Mouse (Mus musculus): ENCODE measurements around the gene Actr2. TPM values are rescaled to one million over a fixed set of nuclear protein-coding genes. Genes with fewer than 3 reads are reported as not detected.
A peak's percentile ranks its signal among the peaks of the same experiment; 100 is the strongest.
"Not testable (repeated sequence)": the region's sequence is repeated elsewhere in the genome, so short reads cannot be mapped to it uniquely, and the experiment has no call there.

The Actr2 gene
- total RNA-seq, 2 experiments from 2014 or later = 39.7 to 42.7 TPM

DNA sequence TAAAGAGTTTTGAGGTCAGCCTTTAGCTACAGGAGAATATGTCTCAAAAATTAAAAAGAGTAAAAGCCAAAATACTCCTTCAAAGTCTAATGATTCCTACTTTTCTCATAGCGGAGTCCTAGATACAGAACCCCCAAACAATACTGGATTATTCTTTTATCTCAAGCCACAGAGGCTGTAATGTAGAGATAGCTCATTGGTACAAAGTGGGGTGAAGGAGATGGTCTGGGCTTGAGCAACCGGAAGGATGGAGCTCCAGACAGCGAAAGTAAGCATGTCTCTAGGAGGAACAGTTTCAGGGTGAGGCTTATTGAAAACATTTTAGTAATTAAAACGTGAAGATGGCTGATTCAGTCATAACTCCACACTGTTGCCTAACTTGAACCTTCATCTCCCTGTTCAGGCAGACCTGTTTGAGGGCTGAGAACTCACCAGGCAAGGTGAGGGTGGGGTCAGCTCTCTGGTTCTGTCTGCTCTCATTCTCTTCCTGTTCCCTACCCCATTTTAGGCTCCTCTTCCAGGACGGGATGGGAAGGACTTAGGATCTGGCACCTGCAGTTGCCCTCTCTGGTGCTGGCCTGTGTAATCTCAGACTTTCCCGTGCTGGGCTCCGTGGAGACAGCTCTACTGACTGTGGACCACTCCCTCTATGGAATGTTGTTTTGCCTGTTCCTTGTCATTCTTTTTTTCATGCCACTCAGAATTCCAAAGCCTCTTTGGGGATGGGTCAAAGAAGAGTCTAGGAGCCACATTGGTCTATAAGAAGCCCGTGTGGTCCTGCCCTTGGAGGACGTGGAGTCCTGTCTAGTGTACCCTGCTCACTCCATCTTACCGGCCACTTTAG is 14.2 kb upstream of the Actr2 start:
- intact Hi-C loops (cut with DNase I; ENCODE audit: low total_unique reads) = loop anchor here (10.0 kb wide), 1 partner anchor 128 kb away; no protein-coding TSS in a partner anchor

GRCm38 (mm10) chr11:20125423-20125822 is 12.7 kb upstream of the Actr2 start:
- intact Hi-C loops (cut with DNase I; ENCODE audit: low total_unique reads) = loop anchor here (10.0 kb wide), 1 partner anchor 129 kb away; no protein-coding TSS in a partner anchor

More for the DNA sequence above, 14.2 kb upstream of the Actr2 start:
- DNase-seq = no peak

GRCm38 (mm10) chr11:20116701-20117100 is 4.0 kb upstream of the Actr2 start:
- intact Hi-C loops (cut with DNase I; ENCODE audit: low total_unique reads) = no loop called here
- no peak for DNase-seq

More at GRCm38 (mm10) chr11:20125423-20125822, 12.7 kb upstream of the Actr2 start:
- DNase-seq = no peak

GRCm38 (mm10) chr11:20116030-20116551 is 3.4 kb upstream of the Actr2 start:
- intact Hi-C loops (cut with DNase I; ENCODE audit: low total_unique reads) = no loop called here
- DNase-seq = no peak

GRCm38 (mm10) chr11:20112006-20112740 is 540 bp downstream of the Actr2 start:
- DNase-seq = peak; percentile 81
- intact Hi-C loops (cut with DNase I; ENCODE audit: low total_unique reads) = no loop called here

- intact Hi-C loops (cut with DNase I; ENCODE audit: low total_unique reads) = no loop called here
- DNase-seq = no peak
These were observed 4.6 kb downstream of the Actr2 start for GRCm38 (mm10) chr11:20108151-20108550.

GRCm38 (mm10) chr11:20107683-20108082 is 5.0 kb downstream of the Actr2 start:
- intact Hi-C loops (cut with DNase I; ENCODE audit: low total_unique reads) = no loop called here
- no peak for DNase-seq

DNA sequence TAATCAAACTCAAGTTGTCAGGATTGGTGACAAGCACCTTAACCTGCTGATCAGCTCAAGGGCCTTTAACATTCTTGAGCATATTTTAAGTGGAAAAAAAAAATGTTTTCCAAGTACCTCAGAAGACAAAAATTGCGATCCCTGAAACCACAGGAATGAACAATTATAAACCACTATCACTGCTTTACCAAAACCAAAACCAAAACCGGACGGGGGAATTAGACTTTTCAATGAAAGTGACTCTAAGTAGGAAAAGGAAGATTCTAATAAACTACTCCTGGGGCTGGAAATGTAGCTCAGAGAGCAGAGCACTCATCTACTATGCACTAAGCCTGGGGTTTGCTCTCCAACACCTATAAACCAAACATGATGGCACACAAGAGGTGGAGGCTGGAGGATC is 5.8 kb downstream of the Actr2 start:
- DNase-seq = no peak
- intact Hi-C loops (cut with DNase I; ENCODE audit: low total_unique reads) = no loop called here

- intact Hi-C loops (cut with DNase I; ENCODE audit: low total_unique reads) = no loop called here
- DNase-seq = no peak
These were observed 8.8 kb downstream of the Actr2 start for GRCm38 (mm10) chr11:20103949-20104348.

DNA sequence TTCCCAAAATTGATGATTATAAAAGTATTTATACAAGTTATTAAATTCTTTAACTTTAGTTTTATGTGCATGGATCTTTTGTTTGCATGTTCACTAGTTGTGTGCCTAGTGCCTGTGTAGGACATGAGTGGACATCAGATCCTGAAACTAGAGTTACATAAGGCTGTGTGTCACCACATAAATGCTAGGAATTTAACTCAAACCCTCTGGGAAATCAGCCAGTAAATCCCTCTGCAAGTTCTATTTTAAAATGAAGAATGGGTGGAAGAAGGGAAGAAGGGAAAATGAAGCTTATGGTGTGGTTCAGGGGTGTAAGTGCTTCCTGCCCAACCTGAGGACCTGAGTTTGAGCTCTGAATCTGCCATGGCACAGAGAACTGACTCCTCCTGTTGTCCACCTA is 26.4 kb downstream of the Actr2 start:
- intact Hi-C loops (cut with DNase I; ENCODE audit: low total_unique reads) = no loop called here
- DNase-seq = no peak

- no peak for DNase-seq
- intact Hi-C loops (cut with DNase I; ENCODE audit: low total_unique reads) = no loop called here
These were observed 27.1 kb downstream of the Actr2 start for GRCm38 (mm10) chr11:20085635-20086034.

GRCm38 (mm10) chr11:20075415-20075814 is 37.3 kb downstream of the Actr2 start:
- intact Hi-C loops (cut with DNase I; ENCODE audit: low total_unique reads) = no loop called here
- DNase-seq = no peak

GRCm38 (mm10) chr11:20072826-20073225 is 39.9 kb downstream of the Actr2 start:
- intact Hi-C loops (cut with DNase I; ENCODE audit: low total_unique reads) = loop anchor here (5.0 kb wide), 1 partner anchor 246 kb away; no protein-coding TSS in a partner anchor
- no peak for DNase-seq

DNA sequence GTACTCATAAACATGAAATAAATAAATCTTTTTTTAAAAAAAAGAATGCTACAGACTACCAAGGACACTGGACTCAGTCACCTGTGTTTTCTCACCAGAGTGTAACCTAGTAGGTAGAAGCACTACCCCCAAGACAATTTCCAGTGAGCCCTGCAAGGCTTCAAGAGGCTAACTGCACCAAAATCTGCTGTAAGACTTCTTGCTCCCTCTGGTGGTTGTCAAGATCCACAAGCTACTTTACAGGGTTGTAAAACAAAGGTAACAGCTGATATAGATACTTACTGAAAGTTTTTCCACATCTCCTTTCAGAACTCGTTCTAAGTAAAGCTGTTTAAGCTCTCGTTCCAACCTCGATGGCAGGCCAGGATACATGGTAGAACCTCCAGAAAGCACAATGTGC is 40.5 kb downstream of the Actr2 start:
- intact Hi-C loops (cut with DNase I; ENCODE audit: low total_unique reads) = loop anchor here (5.0 kb wide), 1 partner anchor 245 kb away; no protein-coding TSS in a partner anchor
- DNase-seq = no peak

DNA sequence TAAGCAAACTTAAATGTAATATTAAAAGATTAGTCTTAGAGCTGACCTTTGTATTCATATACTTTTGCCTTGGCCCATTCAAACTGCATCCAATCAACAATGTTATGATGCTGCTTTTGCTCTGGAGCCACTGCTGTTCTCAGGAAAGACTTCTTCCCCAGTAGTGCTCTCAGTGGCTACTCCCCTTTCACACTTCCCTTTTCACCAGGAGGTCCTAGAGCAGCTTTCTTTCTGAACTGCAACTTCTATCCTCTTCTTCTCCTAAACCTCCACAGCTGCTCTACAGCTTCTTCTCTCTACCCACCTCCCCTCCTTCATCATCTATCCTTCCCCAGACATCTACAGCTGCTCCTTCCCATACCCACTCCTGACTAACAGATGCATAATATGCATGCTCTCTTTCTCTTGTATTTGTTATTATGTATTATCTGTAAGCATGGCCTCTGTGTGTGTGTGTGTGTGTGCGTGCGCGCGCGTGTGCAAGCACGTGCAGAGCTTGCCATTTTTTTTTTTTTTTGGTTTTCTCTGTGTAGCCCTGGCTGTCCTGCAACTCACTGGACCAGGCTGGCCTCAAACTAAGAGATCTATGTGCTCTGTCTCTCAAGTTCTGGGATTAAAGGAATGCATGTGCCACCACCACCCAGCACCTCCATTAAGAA is 44.2 kb downstream of the Actr2 start:
- intact Hi-C loops (cut with DNase I; ENCODE audit: low total_unique reads) = no loop called here
- DNase-seq = no peak

DNA sequence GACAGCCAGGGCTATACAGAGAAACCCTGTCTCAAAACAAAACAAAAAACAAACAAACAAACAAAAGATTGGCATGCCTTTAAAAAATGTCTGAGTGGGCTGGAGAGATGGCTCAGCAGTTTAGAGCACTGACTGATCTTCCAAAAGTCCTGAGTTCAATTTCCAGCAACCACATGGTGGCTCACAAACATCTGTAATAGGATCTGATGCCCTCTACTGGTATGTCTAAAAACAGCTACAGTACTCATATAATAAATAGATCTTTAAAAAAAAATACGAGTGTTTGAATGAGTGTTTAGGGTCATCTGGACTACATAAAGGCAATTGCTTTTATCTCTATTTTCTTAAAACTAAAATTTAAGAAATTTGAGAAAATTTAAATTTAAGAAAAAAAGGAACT is 45.2 kb downstream of the Actr2 start:
- DNase-seq = no peak
- intact Hi-C loops (cut with DNase I; ENCODE audit: low total_unique reads) = no loop called here

GRCm38 (mm10) chr11:20066106-20066505 is 46.6 kb downstream of the Actr2 start:
- no peak for DNase-seq
- intact Hi-C loops (cut with DNase I; ENCODE audit: low total_unique reads) = no loop called here

- DNase-seq = no peak
- intact Hi-C loops (cut with DNase I; ENCODE audit: low total_unique reads) = no loop called here
These were observed 47.8 kb downstream of the Actr2 start for GRCm38 (mm10) chr11:20064926-20065325.

GRCm38 (mm10) chr11:20064086-20064485 is 48.6 kb downstream of the Actr2 start:
- intact Hi-C loops (cut with DNase I; ENCODE audit: low total_unique reads); DNase-seq: not testable (repeated sequence)

DNA sequence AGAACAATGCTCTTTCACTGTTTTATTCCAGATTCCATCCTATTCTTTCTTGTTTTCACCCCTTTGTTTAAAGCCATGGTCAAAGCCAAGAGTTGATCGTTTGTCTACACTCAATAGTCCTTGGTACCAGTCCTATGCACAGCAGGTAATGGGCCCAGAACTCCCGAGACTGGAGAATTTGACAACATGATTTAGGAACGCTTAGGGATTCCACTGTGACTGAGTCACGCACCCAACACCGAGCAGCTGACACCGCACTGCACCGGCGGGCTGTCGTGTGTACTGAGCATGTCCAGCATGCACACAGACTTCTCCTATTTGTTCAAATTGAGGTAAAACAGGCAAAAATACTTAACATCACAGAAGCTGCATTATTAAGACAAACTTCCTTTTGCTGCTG is 49.9 kb downstream of the Actr2 start:
- intact Hi-C loops (cut with DNase I; ENCODE audit: low total_unique reads); DNase-seq: not testable (repeated sequence)
